Mouse (Mus musculus) midbrain, embryonic 11.5 days (tissue): ENCODE measurements at regions not wholly inside any gene's neighbourhood (a gene's known extent, or its start where the extent isn't known, plus 50 kb on each side); places are given as distances from the start of the nearest gene placed in this dataset.

Experiments used
- ATAC-seq: fragments of 200-750 bp; cut with Nextera tagmentation; 2 replicates; pipeline ENCODE4 v1.8.0; 2017; ENCODE audit warnings: moderate TSS enrichment, moderate library complexity; ENCODE audit not compliant: low FRiP score
- DNase-seq: peaks from one replicate; pipeline ENCODE4 v3.0.0; 2015; ENCODE audit warnings: low spot score; ENCODE audit errors: missing footprints
- H3K27ac ChIP-seq: fragments of 300-500 bp; sonication (generic); 2 replicates; pipeline ENCODE4 v1.5.1; 2014; ENCODE audit warnings: low read depth, low read length
- H3K27me3 ChIP-seq: fragments of 300-500 bp; sonication (generic); 2 replicates; pipeline ENCODE4 v1.6.1; 2014; ENCODE audit warnings: mild to moderate bottlenecking, low read length, moderate library complexity, mixed read lengths; ENCODE audit not compliant: control insufficient read depth, insufficient read depth
- H3K36me3 ChIP-seq: fragments of 300-500 bp; sonication (generic); 2 replicates; pipeline ENCODE4 v1.6.1; 2014; ENCODE audit warnings: mild to moderate bottlenecking, low read length, moderate library complexity, mixed read lengths; ENCODE audit not compliant: control insufficient read depth, insufficient read depth
- H3K4me1 ChIP-seq: fragments of 300-500 bp; sonication (generic); 2 replicates; pipeline ENCODE4 v1.6.1; 2014; ENCODE audit warnings: low read length; ENCODE audit not compliant: control insufficient read depth, insufficient read depth
- H3K4me2 ChIP-seq: fragments of 300-500 bp; sonication (generic); 2 replicates; pipeline ENCODE4 v1.6.1; 2014; ENCODE audit warnings: mild to moderate bottlenecking, moderate library complexity
- H3K4me3 ChIP-seq: fragments of 300-500 bp; sonication (generic); 2 replicates; pipeline ENCODE4 v1.5.1; 2014; ENCODE audit warnings: low read depth, low read length
- H3K9ac ChIP-seq: fragments of 300-500 bp; sonication (generic); 2 replicates; pipeline ENCODE4 v1.6.1; 2014; ENCODE audit warnings: low read length
- H3K9me3 ChIP-seq: fragments of 300-500 bp; sonication (generic); 2 replicates; pipeline ENCODE4 v1.6.1; 2016; ENCODE audit warnings: low read length; ENCODE audit not compliant: control insufficient read depth
- WGBS: fragments of 180-500 bp; shearing (Covaris S2); extraction: QIAGEN DNeasy Blood & Tissue Kit; methylation state at CpG from one replicate; pipeline ENCODE4 v1.1.7; 2014; 5-methylcytosine and 5-hydroxymethylcytosine counted together

GRCm38 (mm10) chr7:117139971-117140247, 240.9 kb upstream of the Xylt1 start:
- H3K27ac ChIP-seq: peak overlapping the region; percentile 50; the same call in 1 of the 2 replicates
- H3K27me3 ChIP-seq: no peaks in the 10 kb centered on the region
- ATAC-seq (peak; percentile 11; the same call in 1 of the 2 replicates), DNase-seq (no peak)
- 30% methylated on average over 1 of the region's 1 CpGs for WGBS
- H3K36me3 ChIP-seq: no peaks in the 10 kb centered on the region
- H3K4me3 ChIP-seq: no peak overlapping the region
- H3K9ac ChIP-seq: no peak overlapping the region
- peak overlapping the region; percentile 10; the same call in 1 of the 2 replicates for H3K4me2 ChIP-seq
- no peaks in the 10 kb centered on the region for H3K9me3 ChIP-seq
- H3K4me1 ChIP-seq: peaks cover 31% of the 10 kb centered on the region

GRCm38 (mm10) chr7:117146809-117147208, 234.0 kb upstream of the Xylt1 start:
- ATAC-seq (no peak), DNase-seq (no peak)
- Histone ChIP-seq H3K27me3 (no peaks in the 10 kb centered on the region), H3K4me3 (no peak overlapping the region), H3K36me3 (no peaks in the 10 kb centered on the region), H3K4me1 (no peaks in the 10 kb centered on the region), H3K4me2 (no peak overlapping the region), H3K9ac (no peak overlapping the region), H3K27ac (no peak overlapping the region), H3K9me3 (no peaks in the 10 kb centered on the region)
- 93% methylated on average over 7 of the region's 7 CpGs for WGBS

- H3K4me3 ChIP-seq: no peak overlapping the region
- WGBS: 70% methylated on average over 8 of the region's 8 CpGs
- no peak overlapping the region for H3K4me2 ChIP-seq
- no peaks in the 10 kb centered on the region for H3K9me3 ChIP-seq
- no peak overlapping the region for H3K9ac ChIP-seq
- ATAC-seq (no peak), DNase-seq (peak; percentile 82)
- no peaks in the 10 kb centered on the region for H3K27me3 ChIP-seq
- H3K36me3 ChIP-seq: no peaks in the 10 kb centered on the region
- H3K27ac ChIP-seq: no peak overlapping the region
- H3K4me1 ChIP-seq: no peaks in the 10 kb centered on the region
Observed at GRCm38 (mm10) chr7:117150355-117150754, 230.4 kb upstream of the Xylt1 start.

- H3K9ac ChIP-seq: no peak overlapping the region
- H3K27ac ChIP-seq: no peak overlapping the region
- H3K9me3 ChIP-seq: no peaks in the 10 kb centered on the region
- DNase-seq (no peak), ATAC-seq (no peak)
- H3K27me3 ChIP-seq: no peaks in the 10 kb centered on the region
- H3K4me2 ChIP-seq: no peak overlapping the region
- H3K4me3 ChIP-seq: no peak overlapping the region
- no peaks in the 10 kb centered on the region for H3K4me1 ChIP-seq
- WGBS: 90% methylated on average over 5 of the region's 5 CpGs
- H3K36me3 ChIP-seq: no peaks in the 10 kb centered on the region
Observed at GRCm38 (mm10) chr7:117153826-117154550, 226.8 kb upstream of the Xylt1 start.

GRCm38 (mm10) chr7:117161193-117161908, 219.4 kb upstream of the Xylt1 start:
- Histone ChIP-seq H3K9ac (no peak overlapping the region), H3K4me3 (no peak overlapping the region), H3K27me3 (no peaks in the 10 kb centered on the region), H3K36me3 (no peaks in the 10 kb centered on the region), H3K4me1 (no peaks in the 10 kb centered on the region), H3K27ac (no peak overlapping the region), H3K9me3 (no peaks in the 10 kb centered on the region), H3K4me2 (no peak overlapping the region)
- WGBS: 60% methylated on average over 3 of the region's 3 CpGs
- no peak for ATAC-seq
- DNase-seq: peak; percentile 26

GRCm38 (mm10) chr7:117174811-117175422, 205.9 kb upstream of the Xylt1 start:
- DNase-seq: no peak
- Histone ChIP-seq H3K9me3 (no peaks in the 10 kb centered on the region), H3K27ac (no peak overlapping the region), H3K36me3 (no peaks in the 10 kb centered on the region), H3K4me3 (no peak overlapping the region), H3K4me1 (no peaks in the 10 kb centered on the region), H3K27me3 (no peaks in the 10 kb centered on the region), H3K4me2 (no peak overlapping the region), H3K9ac (no peak overlapping the region)
- WGBS: 93% methylated on average over 8 of the region's 8 CpGs
- ATAC-seq: no peak

GRCm38 (mm10) chr7:117184011-117184410, 196.8 kb upstream of the Xylt1 start:
- no peaks in the 10 kb centered on the region for H3K36me3 ChIP-seq
- H3K4me1 ChIP-seq: no peaks in the 10 kb centered on the region
- ATAC-seq (no peak), DNase-seq (no peak)
- no peaks in the 10 kb centered on the region for H3K9me3 ChIP-seq
- no peak overlapping the region for H3K4me2 ChIP-seq
- H3K27ac ChIP-seq: no peak overlapping the region
- no peak overlapping the region for H3K4me3 ChIP-seq
- no peak overlapping the region for H3K9ac ChIP-seq
- H3K27me3 ChIP-seq: no peaks in the 10 kb centered on the region
- WGBS: 55% methylated on average over 1 of the region's 1 CpGs

- no peak overlapping the region for H3K4me2 ChIP-seq
- no peak overlapping the region for H3K9ac ChIP-seq
- ATAC-seq: no peak
- H3K4me1 ChIP-seq: no peaks in the 10 kb centered on the region
- no peak for DNase-seq
- no peaks in the 10 kb centered on the region for H3K9me3 ChIP-seq
- no peak overlapping the region for H3K4me3 ChIP-seq
- H3K27me3 ChIP-seq: no peaks in the 10 kb centered on the region
- 97% methylated on average over 1 of the region's 1 CpGs for WGBS
- no peak overlapping the region for H3K27ac ChIP-seq
- no peaks in the 10 kb centered on the region for H3K36me3 ChIP-seq
Observed at GRCm38 (mm10) chr7:117185891-117186290, 194.9 kb upstream of the Xylt1 start.

GRCm38 (mm10) chr7:117196611-117197010, 184.2 kb upstream of the Xylt1 start:
- no peak for ATAC-seq
- no peak for DNase-seq
- no peak overlapping the region for H3K27ac ChIP-seq
- H3K4me2 ChIP-seq: no peak overlapping the region
- no peaks in the 10 kb centered on the region for H3K9me3 ChIP-seq
- no peak overlapping the region for H3K4me3 ChIP-seq
- H3K4me1 ChIP-seq: no peaks in the 10 kb centered on the region
- H3K27me3 ChIP-seq: no peaks in the 10 kb centered on the region
- H3K36me3 ChIP-seq: no peaks in the 10 kb centered on the region
- 82% methylated on average over 3 of the region's 3 CpGs for WGBS
- H3K9ac ChIP-seq: no peak overlapping the region
